28 mouse cellular contexts compared by ENCODE assay signal in genomic region chr5:76160086-76160485, GRCm38 (mm10).
"Had no signal": no experiment of that assay in that cellular context is flagged by ENCODE, and none has a peak within 500 bp of the region (broad histone marks: within the 10 kb centered on the region; RNA-seq: fewer than 3 reads in every experiment).

No protein-coding gene starts in this region.

- H3K4me3 ChIP-seq: heart, embryonic 12.5 days; heart, embryonic 13.5 days; heart, embryonic 15.5 days; hindbrain, embryonic 10.5 days; hindbrain, embryonic 12.5 days; hindbrain, embryonic 13.5 days; hindbrain, embryonic 15.5 days; intestine, embryonic 15.5 days; kidney, embryonic 15.5 days; layer of hippocampus, adult 2 months; left cerebral cortex, adult 2 months had no signal

- H3K4me1 ChIP-seq: hindbrain, embryonic 12.5 days; hindbrain, embryonic 13.5 days; hindbrain, embryonic 15.5 days; intestine, embryonic 15.5 days had no signal

- DNase-seq: heart, postnatal 14 days; heart, postnatal 36 days; heart, postnatal 4 days; kidney, adult 11 months; kidney, adult 18-20 months; kidney, adult 2 months; kidney, adult 8-10 months; kidney, adult 9 months; kidney, postnatal 10 days; kidney, postnatal 14 days; kidney, postnatal 25 days; kidney, postnatal 36 days; layer of hippocampus, adult 9-11 months; layer of hippocampus, postnatal 36 days had no signal

- H3K36me3 ChIP-seq: hindbrain, embryonic 15.5 days had no signal

- H3K27ac ChIP-seq: heart, embryonic 13.5 days; heart, embryonic 15.5 days; hindbrain, embryonic 10.5 days; hindbrain, embryonic 12.5 days; hindbrain, embryonic 13.5 days; hindbrain, embryonic 14.5 days; hindbrain, embryonic 15.5 days; hindbrain, postnatal 0 days; intestine, embryonic 15.5 days; kidney, embryonic 15.5 days; kidney, postnatal 0 days; layer of hippocampus, adult 2 months; left cerebral cortex, adult 2 months had no signal

- H3K9me3 ChIP-seq: heart, embryonic 12.5 days; heart, embryonic 13.5 days; heart, embryonic 15.5 days; hindbrain, embryonic 10.5 days; hindbrain, embryonic 12.5 days; hindbrain, embryonic 13.5 days; hindbrain, embryonic 15.5 days; intestine, embryonic 15.5 days; kidney, embryonic 15.5 days had no signal

- H3K27me3 ChIP-seq: heart, embryonic 12.5 days; heart, embryonic 13.5 days; heart, embryonic 15.5 days; hindbrain, embryonic 12.5 days; hindbrain, embryonic 13.5 days; hindbrain, embryonic 15.5 days; intestine, embryonic 15.5 days; kidney, embryonic 15.5 days had no signal
